In the genomic region with DNA sequence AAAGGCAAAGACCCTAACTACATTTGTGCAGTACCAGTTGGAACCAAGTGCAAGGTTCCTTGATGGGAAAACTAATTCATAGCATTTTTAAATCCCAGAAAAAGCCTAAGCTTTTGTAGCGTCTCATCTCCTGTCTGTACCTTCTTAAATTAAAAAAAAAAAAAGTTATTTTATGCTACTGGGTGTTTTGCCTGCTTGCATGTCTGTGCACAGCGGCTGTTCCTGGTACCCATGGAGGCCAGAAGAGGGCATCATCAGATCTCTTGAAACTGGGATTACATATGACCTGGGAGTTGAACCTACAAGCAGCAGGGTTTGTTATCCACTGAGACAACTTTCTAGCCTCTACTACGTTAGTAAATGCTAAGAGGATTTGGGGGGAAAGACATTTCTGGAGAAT, we compare ENCODE assay signal across 8 mouse cellular contexts.
DNase-seq lines count a peak whose midpoint lies in the region; ATAC-seq and TF ChIP-seq lines count a peak whose summit lies in the region.

No protein-coding gene starts in this region.

- H3K4me2 ChIP-seq in lung, postnatal 0 days (replicated peaks; ENCODE audit: low read depth, low read length), result peak overlapping the region; percentile 58
- peak overlapping the region; percentile 59 for H3K4me2 ChIP-seq in hindbrain, embryonic 11.5 days (replicated peaks; ENCODE audit: low read depth, low read length)
- H3K4me2 ChIP-seq in liver, embryonic 16.5 days (ENCODE audit: low read depth, low read length), result peak overlapping the region; percentile 97

- H3K9ac ChIP-seq in lung, postnatal 0 days (replicated peaks; ENCODE audit: low read depth), result 0 out of 2 replicates have a peak overlapping the region, but pooled peaks have one; percentile 59
- no peak overlapping the region for H3K9ac ChIP-seq in hindbrain, embryonic 11.5 days (ENCODE audit: low read depth, low read length)
- H3K9ac ChIP-seq in liver, embryonic 16.5 days (ENCODE audit: low read depth, low read length), result peak overlapping the region; percentile 96; the same call in 1 of the 2 replicates

- TF ChIP-seq CTCF in lung, postnatal 0 days (IDR thresholded peaks at IDR 0.05), result peak; percentile 31; the same call in 1 of the 2 replicates

- TF ChIP-seq EP300 in lung, postnatal 0 days (IDR thresholded peaks at IDR 0.05), result no peak

- peak overlapping the region; percentile 98 for H3K27ac ChIP-seq in lung, postnatal 0 days (ENCODE audit: low read length)
- peak overlapping the region; percentile 26; the same call in 1 of the 2 replicates for H3K27ac ChIP-seq in brown adipose tissue, adult 24 weeks (replicated peaks; ENCODE audit: low read depth, low read length)
- peak overlapping the region; percentile 91; the same call in 1 of the 2 replicates for H3K27ac ChIP-seq in hindbrain, embryonic 11.5 days (ENCODE audit: low read depth, low read length)
- peak overlapping the region; percentile 100 for H3K27ac ChIP-seq in liver, embryonic 16.5 days (ENCODE audit: low read length)

- no peak for ATAC-seq in lung, postnatal 0 days
- ATAC-seq in hindbrain, embryonic 11.5 days (ENCODE audit: low FRiP score), result no peak
- ATAC-seq in liver, embryonic 16.5 days (ENCODE audit: low read depth), result no peak

- H3K9me3 ChIP-seq in lung, postnatal 0 days (ENCODE audit: low read length), result no peaks in the 10 kb centered on the region
- H3K9me3 ChIP-seq in hindbrain, embryonic 11.5 days (ENCODE audit: control insufficient read depth, low read length), result no peaks in the 10 kb centered on the region
- no peaks in the 10 kb centered on the region for H3K9me3 ChIP-seq in liver, embryonic 16.5 days (replicated peaks; ENCODE audit: control insufficient read depth, low read length)

- H3K27me3 ChIP-seq in lung, postnatal 0 days (replicated peaks; ENCODE audit: insufficient read depth, low read length), result no peaks in the 10 kb centered on the region
- H3K27me3 ChIP-seq in hindbrain, embryonic 11.5 days (ENCODE audit: control insufficient read depth, insufficient read depth, low read length), result no peaks in the 10 kb centered on the region
- no peaks in the 10 kb centered on the region for H3K27me3 ChIP-seq in liver, embryonic 16.5 days (ENCODE audit: control insufficient read depth, insufficient read depth, low read depth, low read length)

- H3K4me3 ChIP-seq in lung, postnatal 0 days (ENCODE audit: low read depth, low read length), result peak overlapping the region; percentile 61
- H3K4me3 ChIP-seq in brown adipose tissue, adult 24 weeks (ENCODE audit: insufficient read depth, low read depth, low read length), result peak overlapping the region; percentile 17; the same call in 1 of the 2 replicates
- peak overlapping the region; percentile 46 for H3K4me3 ChIP-seq in hindbrain, embryonic 11.5 days (ENCODE audit: low read depth, low read length)
- peak overlapping the region; percentile 78 for H3K4me3 ChIP-seq in liver, embryonic 16.5 days (ENCODE audit: low read depth, low read length)

- peaks cover 8% of the 10 kb centered on the region for H3K4me1 ChIP-seq in lung, postnatal 0 days (ENCODE audit: insufficient read depth, low read depth, low read length)
- peaks cover 6% of the 10 kb centered on the region for H3K4me1 ChIP-seq in brown adipose tissue, adult 24 weeks (ENCODE audit: control insufficient read depth, insufficient read depth, insufficient read length, low read length)
- no peaks in the 10 kb centered on the region for H3K4me1 ChIP-seq in hindbrain, embryonic 11.5 days (replicated peaks; ENCODE audit: control insufficient read depth, insufficient read depth, low read length)
- H3K4me1 ChIP-seq in liver, embryonic 16.5 days (ENCODE audit: control insufficient read depth, low read depth, low read length), result peaks cover 23% of the 10 kb centered on the region

- H3K36me3 ChIP-seq in lung, postnatal 0 days (ENCODE audit: insufficient read depth, low read length), result no peaks in the 10 kb centered on the region
- no peaks in the 10 kb centered on the region for H3K36me3 ChIP-seq in hindbrain, embryonic 11.5 days (ENCODE audit: control insufficient read depth, insufficient read depth, low read length)
- no peaks in the 10 kb centered on the region for H3K36me3 ChIP-seq in liver, embryonic 16.5 days (ENCODE audit: control insufficient read depth, insufficient read depth)

- WGBS in lung, postnatal 0 days, result 25% methylated on average over 3 of the region's 3 CpGs
- 26% methylated on average over 3 of the region's 3 CpGs for WGBS in hindbrain, embryonic 11.5 days
- 24% methylated on average over 3 of the region's 3 CpGs for WGBS in liver, embryonic 16.5 days (ENCODE audit: insufficient replicate concordance)

- DNase-seq in lung, postnatal 0 days (ENCODE audit: low spot score), result peak; percentile 44
- no peak for DNase-seq in lung, adult 18-20 months
- peak; percentile 21 for DNase-seq in hindbrain, embryonic 11.5 days (ENCODE audit: low spot score)
- DNase-seq in ovary, adult 18-20 months (ENCODE audit: low spot score), result no peak
- DNase-seq in gastrocnemius, adult 18-20 months (ENCODE audit: low spot score), result no peak
- no peak for DNase-seq in left cerebral cortex, adult 8-10 months (ENCODE audit: low spot score in 2 of 2)

Comparison
In these comparisons a context has a peak if more than half of its experiments do, and no peak if none do; other contexts are left out.
1. DNase-seq: peak in lung, postnatal 0 days (single experiment) and hindbrain, embryonic 11.5 days (single experiment); none in lung, adult 18-20 months (0 of 2), ovary, adult 18-20 months (single experiment), gastrocnemius, adult 18-20 months (single experiment) and left cerebral cortex, adult 8-10 months (0 of 2).
2. H3K27ac ChIP-seq: peak in every context shown above with its lines; median percentile 100 in liver, embryonic 16.5 days; 98 in lung, postnatal 0 days; 91 in hindbrain, embryonic 11.5 days; 26 in brown adipose tissue, adult 24 weeks.
3. H3K4me3 ChIP-seq: peak in every context shown above with its lines; median percentile 78 in liver, embryonic 16.5 days; 61 in lung, postnatal 0 days; 46 in hindbrain, embryonic 11.5 days; 17 in brown adipose tissue, adult 24 weeks.
4. Peak in every context shown above with its lines, with median percentiles within 50 percentile points of each other: H3K4me2 ChIP-seq.